Mouse (Mus musculus) mouse trophoblast stem cell (cell line): Measurements from ENCODE around the gene Gpr171.

Experiments used
- in situ Hi-C, 2 experiments: fragments of 300-500 bp; cut with MseI, MboI; formaldehyde crosslinking; loops; 2 replicates in 1 of 2; 3 replicates in 1 of 2; pipeline ENCODE4 v1.15.1; 2025

The Gpr171 gene

GRCm38 (mm10) chr3:59054834-59055535 is 46.6 kb downstream of the Gpr171 start:
- in situ Hi-C loops, result loop anchor here (5.0 kb wide), 1 partner anchor 73 kb away; no protein-coding TSS in a partner anchor
